Mouse (Mus musculus): ENCODE measurements around the gene Mbd4. TPM values are rescaled to one million over a fixed set of nuclear protein-coding genes. Genes with fewer than 3 reads are reported as not detected.
A peak's percentile ranks its signal among the peaks of the same experiment; 100 is the strongest.

Gene Mbd4
- total and polyA plus RNA-seq, 3 experiments = 6.4 to 10.1 TPM; not detected in 1

GRCm38 (mm10) chr6:115804432-115805192, 48.6 kb downstream of the Mbd4 start:
- Histone ChIP-seq H3K4me3 (ENCODE audit: control insufficient read depth in 1 of 2, insufficient read depth in 1 of 2, low read depth in 2 of 2, low read length in 2 of 2) (no peak overlapping the region), H3K9me3 (replicated peaks; ENCODE audit: insufficient read depth, low read length) (no peaks in the 10 kb centered on the region), H3K4me1 (ENCODE audit: control insufficient read depth in 1 of 2, insufficient read depth in 2 of 2, low read length in 2 of 2) (peaks cover 0 to 8% of the 10 kb centered on the region in 2 experiments; a peak in 1 of 4 replicates), H3K36me3 (ENCODE audit: control insufficient read depth in 1 of 2, insufficient read depth in 2 of 2, low read length in 2 of 2) (peaks cover 9 to 14% of the 10 kb centered on the region in 2 experiments), H3K27me3 (ENCODE audit: control insufficient read depth in 1 of 2, insufficient read depth in 2 of 2, low read length in 2 of 2) (no peaks in the 10 kb centered on the region), H3K79me2 (ENCODE audit: control insufficient read depth, insufficient read depth, low read length, poor library complexity) (peaks cover 29% of the 10 kb centered on the region), H3K9ac (ENCODE audit: control insufficient read depth, low read depth, low read length, poor library complexity, severe bottlenecking) (no peak overlapping the region), H3K27ac (ENCODE audit: control insufficient read depth, low read depth, low read length) (no peak overlapping the region)
- peak; percentile 57 for DNase-seq (ENCODE audit: low read depth, low spot score)
- TF ChIP-seq GABPA (IDR thresholded peaks at IDR 0.05; ENCODE audit: low read depth, low read length) (no peak), USF2 (IDR thresholded peaks at IDR 0.05; ENCODE audit: borderline replicate concordance in 1 of 2, insufficient read depth in 1 of 2, low read depth in 1 of 2, low read length in 2 of 2) (no peak), HCFC1 (IDR thresholded peaks at IDR 0.05; ENCODE audit: low read depth, low read length) (no peak), SIN3A (IDR thresholded peaks at IDR 0.05; ENCODE audit: low read length) (no peak), NRF1 (IDR thresholded peaks at IDR 0.05; ENCODE audit: insufficient read depth, low read depth, low read length, poor library complexity, severe bottlenecking) (no peak), MAX (IDR thresholded peaks at IDR 0.05; ENCODE audit: low read length) (peak; percentile 42; the same call in 1 of the 2 replicates), RCOR1 (IDR thresholded peaks at IDR 0.05; ENCODE audit: low read depth, low read length) (no peak), KAT2A (conservative IDR thresholded peaks at IDR 0.05; ENCODE audit: low read depth, low read length) (no peak), CHD2 (IDR thresholded peaks at IDR 0.05; ENCODE audit: low read length) (no peak; the same call in 1 of the 2 replicates), UBTF (IDR thresholded peaks at IDR 0.05; ENCODE audit: borderline replicate concordance, insufficient read depth, low read depth, low read length) (no peak), POLR2AphosphoS5 (IDR thresholded peaks at IDR 0.05; ENCODE audit: borderline replicate concordance, low read depth, low read length) (peak; percentile 67; the same call in 1 of the 2 replicates), ZNF384 (IDR thresholded peaks at IDR 0.05; ENCODE audit: low read depth, low read length) (no peak), MEF2A (IDR thresholded peaks at IDR 0.05; ENCODE audit: extremely low read depth, insufficient replicate concordance, low read depth, low read length, poor library complexity, severe bottlenecking) (no peak), TAL1 (IDR thresholded peaks at IDR 0.05; ENCODE audit: low read length) (no peak), MAZ (IDR thresholded peaks at IDR 0.05; ENCODE audit: low read depth, low read length) (no peak), ETS1 (IDR thresholded peaks at IDR 0.05; ENCODE audit: low read depth, low read length) (no peak), TCF12 (IDR thresholded peaks at IDR 0.05; ENCODE audit: low read depth, low read length) (no peak), USF1 (IDR thresholded peaks at IDR 0.05; ENCODE audit: low read depth, low read length) (peak; percentile 31; the same call in 1 of the 2 replicates), POLR2AphosphoS2 (IDR thresholded peaks at IDR 0.05; ENCODE audit: low read length) (peak; percentile 72), ZKSCAN1 (IDR thresholded peaks at IDR 0.05; ENCODE audit: low read depth, low read length) (no peak), ZMIZ1 (IDR thresholded peaks at IDR 0.05; ENCODE audit: low read depth, low read length) (peak; percentile 83; the same call in 1 of the 2 replicates), JUND (IDR thresholded peaks at IDR 0.05; ENCODE audit: low read depth, low read length) (no peak), POLR2A (IDR thresholded peaks at IDR 0.05; ENCODE audit: control insufficient read depth in 1 of 2, insufficient read depth in 1 of 2, low read depth in 1 of 2, low read length in 2 of 2, poor library complexity in 1 of 2) (peak; percentile 8 to 79; a peak in 2 of 4 replicates), EP300 (IDR thresholded peaks at IDR 0.05; ENCODE audit: low read depth in 1 of 2, low read length in 2 of 2) (no peak), CHD1 (IDR thresholded peaks at IDR 0.05; ENCODE audit: low read depth, low read length) (no peak), MYC (IDR thresholded peaks at IDR 0.05; ENCODE audit: low read depth, low read length) (0 out of 2 replicates have a peak, but pooled peaks have one; percentile 46), NELFE (IDR thresholded peaks at IDR 0.05; ENCODE audit: low read depth, low read length) (0 out of 2 replicates have a peak, but pooled peaks have one; percentile 6), ZC3H11A (IDR thresholded peaks at IDR 0.05; ENCODE audit: low read depth, low read length) (no peak), MAFK (IDR thresholded peaks at IDR 0.05; ENCODE audit: borderline replicate concordance, low read depth, low read length) (no peak), SMC3 (IDR thresholded peaks at IDR 0.05; ENCODE audit: low read depth, low read length) (no peak), RAD21 (IDR thresholded peaks at IDR 0.05; ENCODE audit: low read depth, low read length) (no peak), GATA1 (IDR thresholded peaks at IDR 0.05; ENCODE audit: low read depth, low read length) (no peak), CTCF (IDR thresholded peaks at IDR 0.05 in 2 of 3, conservative IDR thresholded peaks at IDR 0.05 in 1 of 3; ENCODE audit: control insufficient read depth in 1 of 3, insufficient read depth in 1 of 3, low read depth in 2 of 3, low read length in 3 of 3, poor library complexity in 1 of 3, severe bottlenecking in 1 of 3) (no peak), ELF1 (IDR thresholded peaks at IDR 0.05; ENCODE audit: low read depth, low read length) (no peak), TBP (IDR thresholded peaks at IDR 0.05; ENCODE audit: low read depth, low read length) (no peak), MYB (IDR thresholded peaks at IDR 0.05; ENCODE audit: low read depth, low read length) (peak; percentile 65; the same call in 1 of the 2 replicates)
